Mouse (Mus musculus): ENCODE measurements at regions not wholly inside any gene's neighbourhood (a gene's known extent, or its start where the extent isn't known, plus 50 kb on each side); places are given as distances from the start of the nearest gene placed in this dataset.

- ATAC-seq (ENCODE audit: insufficient number of reproducible peaks, insufficient read depth, low FRiP score, low TSS enrichment, low read depth): 0 out of 2 replicates have a peak, but pooled peaks have one; percentile 20
- Histone ChIP-seq H3K27ac (no peak overlapping the region), H3K27me3 (no peaks in the 10 kb centered on the region), H3K36me3 (no peaks in the 10 kb centered on the region), H3K4me3 (replicated peaks) (no peak overlapping the region), H3K4me2 (no peak overlapping the region), H3K9ac (replicated peaks) (no peak overlapping the region), H3K9me3 (no peaks in the 10 kb centered on the region), H3K4me1 (replicated peaks) (peaks cover 19% of the 10 kb centered on the region)
- 15% methylated on average over 4 of the region's 4 CpGs for WGBS
Measured at GRCm38 (mm10) chr12:27538210-27538609, 195.8 kb upstream of the Sox11 start.

- Histone ChIP-seq H3K4me2 (peak overlapping the region; percentile 26), H3K9me3 (no peaks in the 10 kb centered on the region), H3K9ac (replicated peaks) (no peak overlapping the region), H3K27ac (no peak overlapping the region), H3K36me3 (no peaks in the 10 kb centered on the region), H3K4me1 (replicated peaks) (peaks cover 19% of the 10 kb centered on the region), H3K27me3 (no peaks in the 10 kb centered on the region), H3K4me3 (replicated peaks) (no peak overlapping the region)
- ATAC-seq (ENCODE audit: insufficient number of reproducible peaks, insufficient read depth, low FRiP score, low TSS enrichment, low read depth): peak; percentile 66; the same call in 1 of the 2 replicates
- WGBS: 69% methylated on average over 3 of the region's 3 CpGs
Measured at GRCm38 (mm10) chr12:27537507-27537906, 195.1 kb upstream of the Sox11 start.

GRCm38 (mm10) chr12:27537017-27537416 lies 194.6 kb upstream of the Sox11 start:
- H3K9me3 ChIP-seq: no peaks in the 10 kb centered on the region
- H3K9ac ChIP-seq (replicated peaks): no peak overlapping the region
- no peaks in the 10 kb centered on the region for H3K27me3 ChIP-seq
- H3K27ac ChIP-seq: peak overlapping the region; percentile 59; the same call in 1 of the 2 replicates
- peak overlapping the region; percentile 26 for H3K4me2 ChIP-seq
- 35% methylated on average over 9 of the region's 9 CpGs for WGBS
- peaks cover 19% of the 10 kb centered on the region for H3K4me1 ChIP-seq (replicated peaks)
- no peak overlapping the region for H3K4me3 ChIP-seq (replicated peaks)
- ATAC-seq (ENCODE audit: insufficient number of reproducible peaks, insufficient read depth, low FRiP score, low TSS enrichment, low read depth): peak; percentile 37; the same call in 1 of the 2 replicates
- H3K36me3 ChIP-seq: no peaks in the 10 kb centered on the region

- no peak for ATAC-seq (ENCODE audit: insufficient number of reproducible peaks, insufficient read depth, low FRiP score, low TSS enrichment, low read depth)
- WGBS: 66% methylated on average over 2 of the region's 2 CpGs
Measured at GRCm38 (mm10) chr12:27525604-27526003, 183.2 kb upstream of the Sox11 start.

GRCm38 (mm10) chr12:27513253-27513652 lies 170.9 kb upstream of the Sox11 start:
- H3K27ac ChIP-seq: no peak overlapping the region
- 61% methylated on average over 3 of the region's 3 CpGs for WGBS
- no peak for ATAC-seq (ENCODE audit: insufficient number of reproducible peaks, insufficient read depth, low FRiP score, low TSS enrichment, low read depth)

More at GRCm38 (mm10) chr12:27525604-27526003, 183.2 kb upstream of the Sox11 start:
- H3K9ac ChIP-seq (replicated peaks): no peak overlapping the region
- H3K36me3 ChIP-seq: no peaks in the 10 kb centered on the region
- no peaks in the 10 kb centered on the region for H3K9me3 ChIP-seq
- H3K4me2 ChIP-seq: no peak overlapping the region
- no peak overlapping the region for H3K4me3 ChIP-seq (replicated peaks)
- H3K27me3 ChIP-seq: no peaks in the 10 kb centered on the region
- H3K4me1 ChIP-seq (replicated peaks): peaks cover 14% of the 10 kb centered on the region; the same call in 1 of the 2 replicates
- H3K27ac ChIP-seq: no peak overlapping the region

GRCm38 (mm10) chr12:27508226-27508560 lies 165.8 kb upstream of the Sox11 start:
- no peak overlapping the region for H3K4me2 ChIP-seq
- H3K4me1 ChIP-seq (replicated peaks): peaks cover 5% of the 10 kb centered on the region
- H3K9ac ChIP-seq (replicated peaks): no peak overlapping the region
- H3K27me3 ChIP-seq: no peaks in the 10 kb centered on the region
- H3K36me3 ChIP-seq: no peaks in the 10 kb centered on the region
- H3K27ac ChIP-seq: no peak overlapping the region
- no peak for ATAC-seq (ENCODE audit: insufficient number of reproducible peaks, insufficient read depth, low FRiP score, low TSS enrichment, low read depth)
- H3K9me3 ChIP-seq: no peaks in the 10 kb centered on the region
- no peak overlapping the region for H3K4me3 ChIP-seq (replicated peaks)

More at GRCm38 (mm10) chr12:27513253-27513652, 170.9 kb upstream of the Sox11 start:
- H3K9me3 ChIP-seq: no peaks in the 10 kb centered on the region
- H3K36me3 ChIP-seq: no peaks in the 10 kb centered on the region
- H3K27me3 ChIP-seq: no peaks in the 10 kb centered on the region
- H3K9ac ChIP-seq (replicated peaks): no peak overlapping the region
- H3K4me2 ChIP-seq: no peak overlapping the region
- H3K4me1 ChIP-seq (replicated peaks): no peaks in the 10 kb centered on the region
- H3K4me3 ChIP-seq (replicated peaks): no peak overlapping the region

- Histone ChIP-seq H3K36me3 (no peaks in the 10 kb centered on the region), H3K4me2 (no peak overlapping the region), H3K27ac (no peak overlapping the region), H3K4me1 (replicated peaks) (peaks cover 10% of the 10 kb centered on the region), H3K9me3 (no peaks in the 10 kb centered on the region), H3K27me3 (no peaks in the 10 kb centered on the region), H3K9ac (replicated peaks) (no peak overlapping the region), H3K4me3 (replicated peaks) (no peak overlapping the region)
- WGBS: 75% methylated on average over 5 of the region's 5 CpGs
- no peak for ATAC-seq (ENCODE audit: insufficient number of reproducible peaks, insufficient read depth, low FRiP score, low TSS enrichment, low read depth)
Measured at GRCm38 (mm10) chr12:27507523-27508225, 165.3 kb upstream of the Sox11 start.

GRCm38 (mm10) chr12:27502716-27503486 lies 160.5 kb upstream of the Sox11 start:
- 11% methylated on average over 6 of the region's 6 CpGs for WGBS
- no peak overlapping the region; the same call in 1 of the 2 replicates for H3K9ac ChIP-seq (replicated peaks)
- H3K36me3 ChIP-seq: no peaks in the 10 kb centered on the region
- no peak overlapping the region for H3K4me3 ChIP-seq (replicated peaks)
- H3K27me3 ChIP-seq: no peaks in the 10 kb centered on the region
- no peak for ATAC-seq (ENCODE audit: insufficient number of reproducible peaks, insufficient read depth, low FRiP score, low TSS enrichment, low read depth)
- H3K27ac ChIP-seq: peak overlapping the region; percentile 37; the same call in 1 of the 2 replicates
- H3K9me3 ChIP-seq: no peaks in the 10 kb centered on the region
- no peak overlapping the region for H3K4me2 ChIP-seq
- peaks cover 27% of the 10 kb centered on the region for H3K4me1 ChIP-seq (replicated peaks)

- Histone ChIP-seq H3K4me1 (replicated peaks) (peaks cover 34% of the 10 kb centered on the region), H3K36me3 (no peaks in the 10 kb centered on the region), H3K4me3 (replicated peaks) (no peak overlapping the region), H3K4me2 (no peak overlapping the region), H3K27me3 (no peaks in the 10 kb centered on the region), H3K9me3 (no peaks in the 10 kb centered on the region), H3K9ac (replicated peaks) (no peak overlapping the region), H3K27ac (no peak overlapping the region)
- ATAC-seq (ENCODE audit: insufficient number of reproducible peaks, insufficient read depth, low FRiP score, low TSS enrichment, low read depth): no peak
- 14% methylated on average over 5 of the region's 5 CpGs for WGBS
Measured at GRCm38 (mm10) chr12:27500516-27500915, 158.1 kb upstream of the Sox11 start.

- Histone ChIP-seq H3K36me3 (no peaks in the 10 kb centered on the region), H3K4me2 (no peak overlapping the region), H3K9ac (replicated peaks) (no peak overlapping the region), H3K27me3 (no peaks in the 10 kb centered on the region), H3K27ac (no peak overlapping the region), H3K4me3 (replicated peaks) (no peak overlapping the region), H3K4me1 (replicated peaks) (peaks cover 34% of the 10 kb centered on the region), H3K9me3 (no peaks in the 10 kb centered on the region)
- no peak for ATAC-seq (ENCODE audit: insufficient number of reproducible peaks, insufficient read depth, low FRiP score, low TSS enrichment, low read depth)
- WGBS: 64% methylated on average over 2 of the region's 2 CpGs
Measured at GRCm38 (mm10) chr12:27499276-27499675, 156.9 kb upstream of the Sox11 start.

GRCm38 (mm10) chr12:27496826-27497557 lies 154.6 kb upstream of the Sox11 start:
- H3K27ac ChIP-seq: no peak overlapping the region
- peaks cover 28% of the 10 kb centered on the region for H3K4me1 ChIP-seq (replicated peaks)
- no peak for ATAC-seq (ENCODE audit: insufficient number of reproducible peaks, insufficient read depth, low FRiP score, low TSS enrichment, low read depth)
- 59% methylated on average over 6 of the region's 6 CpGs for WGBS
- no peaks in the 10 kb centered on the region for H3K36me3 ChIP-seq
- no peak overlapping the region for H3K4me3 ChIP-seq (replicated peaks)
- H3K27me3 ChIP-seq: no peaks in the 10 kb centered on the region
- H3K9ac ChIP-seq (replicated peaks): no peak overlapping the region
- H3K9me3 ChIP-seq: no peaks in the 10 kb centered on the region
- H3K4me2 ChIP-seq: no peak overlapping the region
